Mouse (Mus musculus) bone marrow macrophage, adult 2 months (primary cell): ENCODE data around the gene Pgp. TPM values are rescaled to one million over a fixed set of nuclear protein-coding genes. Genes with fewer than 3 reads are reported as not detected.

Experiments
- H3K27ac ChIP-seq: 2 replicates; pipeline ENCODE4 v1.5.1; 2012; ENCODE audit warnings: low read depth, low read length; ENCODE audit not compliant: insufficient read depth
- H3K4me1 ChIP-seq: 2 replicates; pipeline ENCODE4 v1.6.1; 2012; ENCODE audit warnings: low read length; ENCODE audit not compliant: control insufficient read depth, insufficient read depth
- H3K4me3 ChIP-seq: 2 replicates; pipeline ENCODE4 v1.5.1; 2012; ENCODE audit warnings: mild to moderate bottlenecking, low read length, moderate library complexity; ENCODE audit not compliant: insufficient read depth
- CTCF ChIP-seq: IDR thresholded peaks from 2 replicates; pipeline ENCODE4 v1.5.1; 2012; ENCODE audit warnings: low read depth, mild to moderate bottlenecking, low read length, moderate library complexity
- POLR2A ChIP-seq: IDR thresholded peaks from 2 replicates; pipeline ENCODE4 v1.6.1; 2012; ENCODE audit warnings: mild to moderate bottlenecking, low read depth, low read length, borderline replicate concordance
- polyA plus RNA-seq: library from polyadenylated mRNA; stranded (reverse); fragments of >200 nt; gene quantifications from 2 replicates; pipeline ENCODE4 v1.2.4, GENCODE M21; 2012; ENCODE audit not compliant: missing spikeins, insufficient read depth, insufficient read length

The Pgp gene
- polyA plus RNA-seq, 1 experiment = 21.4 TPM

GRCm38 (mm10) chr17:24496026-24496425 is 25.8 kb downstream of the Pgp start:
- no peak overlapping the region for H3K4me3 ChIP-seq
- no peaks in the 10 kb centered on the region for H3K4me1 ChIP-seq
- H3K27ac ChIP-seq = no peak overlapping the region
- TF ChIP-seq CTCF (no peak), POLR2A (no peak)

GRCm38 (mm10) chr17:24502208-24502607 is 32.0 kb downstream of the Pgp start:
- TF ChIP-seq CTCF = no peak
- TF ChIP-seq POLR2A = no peak
- no peak overlapping the region for H3K4me3 ChIP-seq
- H3K27ac ChIP-seq = no peak overlapping the region
- no peaks in the 10 kb centered on the region for H3K4me1 ChIP-seq

- TF ChIP-seq POLR2A (no peak), CTCF (no peak)
- no peak overlapping the region for H3K4me3 ChIP-seq
- no peaks in the 10 kb centered on the region for H3K4me1 ChIP-seq
- H3K27ac ChIP-seq = no peak overlapping the region
Measured at GRCm38 (mm10) chr17:24504085-24504484, 33.9 kb downstream of the Pgp start.

GRCm38 (mm10) chr17:24505286-24505955 is 35.2 kb downstream of the Pgp start:
- Histone ChIP-seq H3K4me1 (no peaks in the 10 kb centered on the region), H3K4me3 (no peak overlapping the region), H3K27ac (no peak overlapping the region)
- TF ChIP-seq POLR2A = no peak
- no peak for TF ChIP-seq CTCF

GRCm38 (mm10) chr17:24506332-24507070 is 36.3 kb downstream of the Pgp start:
- TF ChIP-seq POLR2A = no peak
- no peak for TF ChIP-seq CTCF
- H3K4me1 ChIP-seq = no peaks in the 10 kb centered on the region

GRCm38 (mm10) chr17:24507129-24507664 is 37.0 kb downstream of the Pgp start:
- H3K4me3 ChIP-seq = no peak overlapping the region

More at GRCm38 (mm10) chr17:24506332-24507070, 36.3 kb downstream of the Pgp start:
- no peak overlapping the region for H3K27ac ChIP-seq
- no peak overlapping the region for H3K4me3 ChIP-seq

GRCm38 (mm10) chr17:24507806-24508460 is 37.7 kb downstream of the Pgp start:
- no peaks in the 10 kb centered on the region for H3K4me1 ChIP-seq
- TF ChIP-seq POLR2A = no peak
- no peak for TF ChIP-seq CTCF
- no peak overlapping the region for H3K27ac ChIP-seq
- H3K4me3 ChIP-seq = no peak overlapping the region

More at GRCm38 (mm10) chr17:24507129-24507664, 37.0 kb downstream of the Pgp start:
- Histone ChIP-seq H3K4me1 (no peaks in the 10 kb centered on the region), H3K27ac (no peak overlapping the region)
- TF ChIP-seq POLR2A (no peak), CTCF (no peak)

GRCm38 (mm10) chr17:24513609-24514008 is 43.4 kb downstream of the Pgp start:
- Histone ChIP-seq H3K4me1 (no peaks in the 10 kb centered on the region), H3K4me3 (no peak overlapping the region), H3K27ac (no peak overlapping the region)
- no peak for TF ChIP-seq CTCF
- no peak for TF ChIP-seq POLR2A

- H3K27ac ChIP-seq = no peak overlapping the region
- no peak for TF ChIP-seq POLR2A
- no peak for TF ChIP-seq CTCF
Measured at GRCm38 (mm10) chr17:24514270-24515257, 44.4 kb downstream of the Pgp start.

More at GRCm38 (mm10) chr17:24514270-24515257, 44.4 kb downstream of the Pgp start:
- Histone ChIP-seq H3K4me3 (no peak overlapping the region), H3K4me1 (no peaks in the 10 kb centered on the region)
